Mouse (Mus musculus) adrenal gland, postnatal 36 days (tissue): ENCODE measurements around the gene Gopc. TPM values are rescaled to one million over a fixed set of nuclear protein-coding genes. Genes with fewer than 3 reads are reported as not detected.

Experiments
- DNase-seq, 2 experiments: peaks; one replicate each; pipeline ENCODE4 v3.0.0; 2021; ENCODE audit warnings: mixed read lengths in 1 of 2
- long read RNA-seq, 2 experiments: library from polyadenylated mRNA; stranded (forward); transcript quantifications; one replicate each; pipeline ENCODE4 v2.0.0; 2021; ENCODE audit warnings: borderline sequencing depth in 2 of 2
- total RNA-seq, 2 experiments: library from RNA; stranded (reverse); gene quantifications; 2 replicates each; pipeline ENCODE4 v1.2.3; 2021

Gene Gopc
- total RNA-seq = 10 to 100 TPM; 23.3 to 27.3 TPM
- long read RNA-seq, experiment 1, full-length matches to known transcripts = 45 of 49 reads
- long read RNA-seq, experiment 1, partial matches to known transcripts = 2 of 49 reads
- long read RNA-seq, experiment 1, other reads (novel, unspliced or antisense) = 2 of 49 reads
- long read RNA-seq, experiment 2, full-length matches to known transcripts = 9 of 10 reads
- long read RNA-seq, experiment 2, partial matches to known transcripts = 0 of 10 reads
- long read RNA-seq, experiment 2, other reads (novel, unspliced or antisense) = 1 of 10 reads

DNA sequence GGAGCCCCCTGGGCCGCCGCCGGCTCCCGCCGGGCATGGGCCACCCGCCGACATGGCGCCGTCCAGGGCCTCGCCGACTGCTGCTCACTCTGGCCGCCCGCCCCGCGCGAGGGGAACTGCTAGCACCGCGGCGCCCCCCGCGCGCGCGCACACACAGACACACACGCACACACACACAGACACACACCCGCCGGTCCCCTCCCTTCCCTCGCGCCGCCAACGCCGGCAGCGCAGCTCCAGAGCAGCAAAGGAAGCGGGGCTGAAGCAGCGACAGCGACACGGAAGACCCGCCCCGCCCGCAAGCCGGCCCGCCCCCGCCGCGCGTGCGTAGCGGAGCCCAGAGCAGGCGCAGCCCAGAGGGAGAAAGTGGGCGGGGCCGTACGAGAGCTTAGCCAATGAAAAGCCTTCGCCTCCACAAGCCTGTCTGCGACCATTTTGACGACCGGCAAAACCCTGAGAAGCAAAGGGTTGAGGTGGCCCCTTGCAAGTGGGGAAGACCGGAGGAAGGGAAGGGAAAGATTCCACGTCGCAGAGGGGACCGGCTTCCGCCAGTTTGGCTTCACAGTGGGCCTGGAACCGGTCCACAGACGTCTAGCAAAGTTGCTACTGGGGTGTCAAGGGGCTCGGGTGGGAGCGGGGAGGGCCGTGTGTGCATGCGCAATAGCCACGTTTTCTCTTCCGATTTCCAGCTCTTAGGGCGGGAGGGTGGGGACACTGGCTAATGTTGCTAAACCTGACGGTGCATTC is at the start of gene Gopc:
Gopc (minus strand) TSS at position 280 of the 747 bp plus-strand sequence.
- DNase-seq = peak; percentile 97 to 99

DNA sequence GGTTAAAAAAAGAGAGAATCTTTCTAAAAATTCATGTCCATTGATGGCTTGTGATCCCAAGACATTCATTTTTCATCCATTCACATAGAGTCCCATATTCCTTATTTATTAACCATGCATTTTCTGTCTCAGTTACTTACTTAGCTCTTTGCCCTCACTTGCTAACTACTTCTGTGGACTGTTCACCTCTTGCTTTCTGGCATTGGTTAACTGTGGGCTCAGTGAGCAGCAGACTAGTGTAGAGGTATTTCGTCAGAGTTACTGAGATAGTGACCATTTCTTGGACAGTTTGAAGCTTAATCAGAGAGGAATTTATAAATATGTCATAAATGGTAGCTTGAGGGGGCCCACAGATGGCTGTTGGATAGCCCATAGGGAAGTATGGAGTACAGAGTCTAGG is 49.0 kb upstream of the Gopc start:
- no peak for DNase-seq

GRCm38 (mm10) chr10:52427634-52428415 is 45.9 kb upstream of the Gopc start:
- no peak for DNase-seq

DNA sequence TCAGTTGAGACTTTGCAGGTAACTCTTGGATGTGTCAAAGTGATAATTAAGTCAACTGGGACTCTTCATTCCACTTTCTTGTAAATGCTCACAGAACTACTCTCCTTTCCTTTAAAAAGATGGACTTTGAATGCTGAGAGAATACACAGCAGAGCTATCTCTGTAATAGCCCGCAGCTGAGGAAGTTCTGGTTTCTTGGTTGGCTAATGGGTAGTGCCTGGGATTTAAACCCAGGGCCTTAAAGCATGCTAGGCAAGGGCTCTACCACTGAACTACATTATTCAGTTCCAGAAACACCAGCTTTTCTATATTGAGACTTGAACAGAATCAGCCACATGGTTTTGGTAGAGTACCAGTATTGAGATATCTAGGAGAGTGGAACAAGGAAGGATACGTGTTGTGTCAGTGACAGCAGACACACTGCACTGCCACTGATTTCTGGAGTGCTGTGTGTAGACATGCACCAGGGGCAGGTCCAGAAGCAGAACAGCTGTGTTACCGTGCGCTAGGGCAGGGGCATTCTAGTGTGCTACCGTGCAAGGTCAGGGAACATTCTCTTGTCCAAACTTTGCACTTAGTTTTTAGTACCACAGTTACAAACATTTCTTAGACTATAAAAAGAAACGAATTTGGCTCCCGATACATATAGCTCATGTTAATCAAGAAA is 44.5 kb upstream of the Gopc start:
- DNase-seq = no peak

GRCm38 (mm10) chr10:52423097-52423496 is 41.2 kb upstream of the Gopc start:
- DNase-seq = no peak

DNA sequence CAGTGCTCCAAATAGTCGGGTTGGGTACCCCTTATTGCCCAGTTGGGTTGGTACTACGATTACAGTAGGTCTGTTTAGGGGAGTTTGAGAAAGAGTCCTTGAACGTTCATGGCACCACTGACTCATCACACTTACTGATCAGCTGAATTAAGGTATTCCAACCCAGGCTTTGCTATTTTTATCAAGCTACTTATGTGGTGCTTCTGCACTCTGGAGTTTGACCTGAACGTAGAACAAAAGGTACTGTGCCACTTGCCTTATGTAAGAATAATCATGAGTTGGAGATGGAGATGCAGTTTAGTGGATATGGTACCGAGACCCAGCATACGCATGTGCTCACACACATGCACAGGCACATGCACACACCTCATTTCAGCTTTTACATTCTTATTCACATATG is 39.8 kb upstream of the Gopc start:
- no peak for DNase-seq

DNA sequence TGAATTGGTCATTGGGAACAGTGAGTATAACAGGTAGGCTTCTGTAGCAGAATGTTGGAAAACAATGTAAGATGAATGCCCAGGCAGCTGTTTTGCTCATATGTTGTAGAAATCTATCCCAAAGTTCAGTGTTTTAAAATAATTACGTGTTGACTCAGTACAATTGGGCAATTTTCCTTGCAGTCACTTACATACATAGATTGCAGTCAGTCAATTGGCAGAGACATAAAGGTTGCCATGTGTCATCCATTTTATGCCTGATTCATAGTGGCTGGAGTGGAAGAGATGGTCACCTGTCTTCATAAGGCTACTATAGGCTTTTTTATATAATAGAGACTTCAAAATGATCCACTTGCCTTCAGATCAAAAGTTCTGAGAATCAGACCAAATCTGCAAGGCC is 38.6 kb upstream of the Gopc start:
- DNase-seq = no peak

- DNase-seq = no peak
These were observed 37.5 kb upstream of the Gopc start for GRCm38 (mm10) chr10:52419402-52419801.

- DNase-seq = no peak
These were observed 37.0 kb upstream of the Gopc start for GRCm38 (mm10) chr10:52418931-52419330.

DNA sequence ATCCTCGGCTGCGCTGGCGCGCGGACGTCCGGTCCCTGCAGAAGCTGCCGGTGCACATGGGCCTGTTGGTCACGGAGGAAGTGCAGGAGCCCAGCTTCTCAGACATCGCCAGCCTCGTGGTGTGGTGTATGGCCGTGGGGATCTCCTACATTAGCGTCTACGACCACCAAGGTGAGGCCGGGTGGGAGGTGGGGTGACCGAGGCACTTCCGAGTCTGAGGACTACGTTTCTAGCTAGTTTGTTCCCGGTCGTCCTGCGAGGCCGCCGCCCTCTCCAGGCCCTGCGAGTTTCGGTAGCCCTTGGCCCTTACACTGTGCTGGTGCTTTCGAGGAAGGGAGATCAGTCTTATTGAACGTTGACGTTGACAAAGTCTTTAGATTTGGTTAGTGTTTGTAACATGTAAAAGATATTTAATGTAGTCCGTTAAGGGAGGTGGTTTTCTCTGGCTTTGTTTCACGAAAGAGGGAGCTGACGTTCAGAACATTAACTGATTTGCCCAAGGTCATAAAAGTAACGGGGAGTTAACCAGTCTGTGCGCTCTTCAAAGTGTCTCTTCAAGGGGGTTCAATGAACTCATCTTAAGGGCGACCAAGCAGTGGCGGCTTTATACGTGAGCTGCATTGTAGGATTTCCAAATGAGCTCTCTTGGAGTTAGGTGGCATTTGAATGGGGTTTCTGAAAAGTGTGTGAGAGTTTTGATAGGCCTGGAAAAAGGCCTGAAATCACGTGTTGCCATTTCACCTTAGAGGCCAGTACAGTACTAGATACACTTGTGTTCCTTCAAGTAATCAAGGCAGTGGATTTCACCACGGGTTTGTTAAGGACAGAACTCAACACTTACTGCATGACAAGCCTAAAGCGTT is 36.3 kb upstream of the Gopc start:
- DNase-seq = peak in 1 of 2 experiments; percentile 4

- DNase-seq = peak; percentile 97
These were observed 35.5 kb upstream of the Gopc start, which contains the start of gene Nus1 for GRCm38 (mm10) chr10:52417299-52417997. Gene Nus1, plus strand, starts transcription at chr10:52417547.

DNA sequence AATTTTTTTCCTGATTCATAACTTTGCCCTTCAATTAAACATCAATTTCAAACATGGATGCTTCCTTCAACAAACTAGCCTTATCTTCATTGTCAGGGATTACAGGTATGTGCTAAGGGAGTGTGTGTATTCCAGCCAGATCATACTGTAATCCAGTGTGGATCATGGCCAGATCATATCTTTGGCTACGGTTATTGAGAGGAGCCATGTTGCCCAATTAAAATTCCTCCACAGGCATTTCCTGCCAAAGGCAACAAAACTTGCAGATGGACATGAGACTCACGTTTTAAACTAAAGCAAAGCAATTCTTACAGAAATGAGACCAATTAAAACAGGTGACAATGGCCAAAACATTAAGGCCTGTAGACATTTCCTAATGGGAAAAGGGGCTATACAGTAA is 34.5 kb upstream of the Gopc start:
- no peak for DNase-seq

DNA sequence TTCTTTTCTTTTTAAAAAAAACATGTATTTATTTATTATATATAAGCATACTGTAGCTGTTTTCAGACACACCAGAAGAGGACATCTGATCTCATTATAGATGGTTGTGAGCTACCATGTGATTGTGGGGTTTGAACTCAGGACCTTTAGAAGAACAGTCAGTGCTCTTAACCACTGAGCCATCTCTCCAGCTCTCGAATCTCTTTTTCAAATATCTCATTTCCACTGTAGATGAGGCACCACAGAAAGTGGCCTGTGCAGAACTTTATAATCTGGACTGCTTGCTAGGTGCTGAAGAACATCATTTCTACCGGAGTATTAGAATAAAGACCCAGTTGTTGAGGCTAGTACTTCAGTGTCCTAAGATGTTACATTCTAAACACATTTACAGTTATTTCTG is 33.1 kb upstream of the Gopc start:
- no peak for DNase-seq

DNA sequence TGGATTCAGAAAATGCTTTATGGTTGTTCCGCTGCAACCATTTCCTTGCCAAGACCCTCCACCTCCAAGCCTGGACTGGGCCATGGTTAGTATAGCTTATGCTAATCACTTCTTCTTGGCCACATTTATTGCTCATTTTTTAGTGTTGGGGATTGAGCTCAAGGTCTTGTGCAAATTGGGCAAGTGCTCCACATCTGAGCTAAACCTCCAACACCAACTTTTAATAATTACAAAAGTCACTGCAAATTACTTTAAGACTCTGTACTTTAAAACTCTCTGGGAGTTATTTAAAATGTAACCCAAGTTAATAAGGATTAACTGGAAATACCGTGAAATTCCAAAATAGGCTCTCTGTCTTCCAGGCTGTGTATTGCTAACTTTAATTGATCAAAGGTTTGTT is 25.6 kb upstream of the Gopc start:
- no peak for DNase-seq

DNA sequence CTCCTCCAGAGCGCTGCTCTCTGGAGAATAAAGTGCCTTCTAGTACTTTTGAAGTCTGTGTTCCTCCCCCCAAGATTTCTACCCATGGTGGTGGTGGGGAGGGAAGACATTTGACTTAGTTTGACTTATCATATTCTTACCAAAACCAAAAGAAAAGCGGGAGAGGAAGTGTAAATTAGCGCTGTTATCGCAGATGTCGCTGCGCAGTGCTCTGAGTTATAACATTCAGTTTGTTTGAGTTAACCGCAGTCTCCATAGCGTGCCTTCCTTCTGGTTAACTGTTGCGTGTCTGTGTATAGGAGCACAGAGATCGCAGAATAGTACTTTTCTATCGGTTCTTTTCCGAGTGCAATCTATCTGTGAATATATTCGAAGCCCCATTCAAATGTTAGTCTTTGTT is 23.2 kb upstream of the Gopc start:
- no peak for DNase-seq

DNA sequence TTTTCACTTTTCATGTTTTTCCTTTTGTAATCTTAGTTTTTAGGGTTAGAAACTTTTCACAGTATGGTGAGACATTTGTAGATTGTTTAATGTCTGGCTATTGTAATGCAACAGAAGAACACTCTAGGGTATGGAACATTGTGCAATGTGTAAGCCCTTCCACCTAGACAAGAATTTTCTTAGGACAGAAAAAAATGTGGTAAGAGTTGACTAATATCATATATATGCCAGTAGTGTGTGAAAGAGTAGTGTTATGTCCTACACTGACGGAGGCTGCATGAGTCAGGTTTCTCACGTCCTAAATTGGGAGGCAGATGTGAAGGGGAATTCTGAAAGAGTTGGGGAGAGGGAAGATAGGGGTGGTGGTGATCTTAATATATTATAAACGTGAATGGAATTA is 17.8 kb upstream of the Gopc start:
- DNase-seq = no peak

- DNase-seq = no peak
These were observed 16.8 kb upstream of the Gopc start for GRCm38 (mm10) chr10:52398715-52399114.

- no peak for DNase-seq
These were observed 14.7 kb upstream of the Gopc start for GRCm38 (mm10) chr10:52396647-52397046.

- DNase-seq = no peak
These were observed 9.3 kb upstream of the Gopc start for GRCm38 (mm10) chr10:52391208-52391607.

DNA sequence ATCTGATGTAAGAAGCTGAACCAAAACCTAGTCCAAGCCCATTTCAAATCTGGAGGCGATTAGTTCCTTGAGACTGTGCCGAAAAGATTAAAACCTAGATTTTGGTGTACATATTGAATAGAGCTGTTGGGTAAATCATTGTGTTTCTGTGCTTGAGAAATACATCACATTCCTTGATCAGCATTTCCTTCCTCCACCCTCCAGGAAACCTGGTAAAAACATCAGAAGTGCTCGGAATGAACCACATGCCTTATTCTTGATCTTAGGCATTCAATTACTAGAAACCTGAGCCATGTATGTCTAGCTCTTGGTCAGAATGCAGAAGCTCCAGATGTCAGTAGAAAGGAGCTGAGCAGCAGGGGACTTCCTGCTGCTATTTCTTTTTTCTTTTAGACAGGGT is 7.5 kb upstream of the Gopc start:
- DNase-seq = no peak

- DNase-seq = no peak
These were observed 7.1 kb upstream of the Gopc start, which contains the start of gene Nepn for GRCm38 (mm10) chr10:52388922-52389430. Gene Nepn, plus strand, starts transcription at chr10:52388972.
